22 mouse cellular contexts compared by ENCODE assay signal in genomic region chr1:100887336-100887735, GRCm38 (mm10).
DNase-seq lines count a peak whose midpoint lies in the region; ATAC-seq and TF ChIP-seq lines count a peak whose summit lies in the region.
"Had no signal": no experiment of that assay in that cellular context is flagged by ENCODE, and none has a peak within 500 bp of the region (broad histone marks: within the 10 kb centered on the region; RNA-seq: fewer than 3 reads in every experiment).

No protein-coding gene starts in this region.

- DNase-seq in cerebellum, postnatal 10 days: peak; percentile 4 to 15
- DNase-seq in cerebellum, adult 9-11 months: no peak
- DNase-seq in kidney, adult 2 months: no peak
- DNase-seq in midbrain, postnatal 0 days (ENCODE audit: low spot score): peak; percentile 3
- DNase-seq: adrenal gland, adult 8-10 months; cerebellum, adult 2 months; gastrocnemius, postnatal 14 days; heart, adult 18-20 months; heart, postnatal 14 days; kidney, adult 8-10 months; kidney, postnatal 14 days; thymus, adult 18-20 months; thymus, postnatal 36 days had no signal

- no peaks in the 10 kb centered on the region for H3K36me3 ChIP-seq in kidney, adult 2 months (ENCODE audit: control insufficient read depth, insufficient read depth, low read length)
- H3K36me3 ChIP-seq in kidney, embryonic 16.5 days (ENCODE audit: insufficient read depth, low read length): no peaks in the 10 kb centered on the region
- no peaks in the 10 kb centered on the region for H3K36me3 ChIP-seq in midbrain, postnatal 0 days (ENCODE audit: insufficient read depth, low read length)
- no peaks in the 10 kb centered on the region for H3K36me3 ChIP-seq in midbrain, embryonic 15.5 days (replicated peaks)
- no peaks in the 10 kb centered on the region for H3K36me3 ChIP-seq in forebrain, embryonic 16.5 days (ENCODE audit: control insufficient read depth, insufficient read depth)
- H3K36me3 ChIP-seq: forebrain, embryonic 10.5 days; heart, embryonic 13.5 days; hindbrain, embryonic 12.5 days had no signal

- H3K9ac ChIP-seq in kidney, embryonic 16.5 days (replicated peaks; ENCODE audit: low read length): no peak overlapping the region
- H3K9ac ChIP-seq in midbrain, postnatal 0 days (replicated peaks; ENCODE audit: low read length, poor library complexity, severe bottlenecking): no peak overlapping the region
- no peak overlapping the region for H3K9ac ChIP-seq in midbrain, embryonic 15.5 days
- H3K9ac ChIP-seq in forebrain, embryonic 16.5 days (replicated peaks; ENCODE audit: low read depth, low read length): no peak overlapping the region
- H3K9ac ChIP-seq: heart, embryonic 13.5 days; hindbrain, embryonic 12.5 days had no signal

- no peaks in the 10 kb centered on the region for H3K9me3 ChIP-seq in kidney, embryonic 16.5 days (ENCODE audit: low read length)
- H3K9me3 ChIP-seq in midbrain, postnatal 0 days (ENCODE audit: low read length): no peaks in the 10 kb centered on the region
- H3K9me3 ChIP-seq in midbrain, embryonic 15.5 days: no peaks in the 10 kb centered on the region
- H3K9me3 ChIP-seq in forebrain, embryonic 16.5 days (ENCODE audit: control insufficient read depth, low read length): no peaks in the 10 kb centered on the region
- H3K9me3 ChIP-seq: forebrain, embryonic 10.5 days; heart, embryonic 13.5 days; hindbrain, embryonic 12.5 days had no signal

- H3K4me2 ChIP-seq in kidney, embryonic 16.5 days (replicated peaks; ENCODE audit: low read depth, low read length): no peak overlapping the region
- H3K4me2 ChIP-seq in midbrain, postnatal 0 days (ENCODE audit: low read depth, low read length, poor library complexity, severe bottlenecking): no peak overlapping the region
- H3K4me2 ChIP-seq in midbrain, embryonic 15.5 days: no peak overlapping the region
- no peak overlapping the region for H3K4me2 ChIP-seq in forebrain, embryonic 16.5 days (ENCODE audit: low read length)
- H3K4me2 ChIP-seq: heart, embryonic 13.5 days; hindbrain, embryonic 12.5 days had no signal

- no peak overlapping the region for H3K4me3 ChIP-seq in kidney, adult 2 months (ENCODE audit: insufficient read depth, low read depth, low read length)
- H3K4me3 ChIP-seq in kidney, embryonic 16.5 days (ENCODE audit: low read length): no peak overlapping the region
- no peak overlapping the region for H3K4me3 ChIP-seq in midbrain, postnatal 0 days (ENCODE audit: low read depth, low read length)
- no peak overlapping the region for H3K4me3 ChIP-seq in midbrain, embryonic 15.5 days
- no peak overlapping the region for H3K4me3 ChIP-seq in forebrain, embryonic 16.5 days (replicated peaks; ENCODE audit: low read length)
- H3K4me3 ChIP-seq: forebrain, embryonic 10.5 days; heart, embryonic 13.5 days; hindbrain, embryonic 12.5 days had no signal

- no peaks in the 10 kb centered on the region for H3K4me1 ChIP-seq in kidney, adult 2 months (ENCODE audit: control insufficient read depth, insufficient read depth, low read length)
- no peaks in the 10 kb centered on the region for H3K4me1 ChIP-seq in kidney, embryonic 16.5 days (ENCODE audit: insufficient read depth, low read length)
- no peaks in the 10 kb centered on the region for H3K4me1 ChIP-seq in midbrain, postnatal 0 days (ENCODE audit: insufficient read depth, low read length)
- no peaks in the 10 kb centered on the region for H3K4me1 ChIP-seq in midbrain, embryonic 15.5 days
- H3K4me1 ChIP-seq in forebrain, embryonic 16.5 days (replicated peaks; ENCODE audit: control insufficient read depth, insufficient read depth, low read length): no peaks in the 10 kb centered on the region
- H3K4me1 ChIP-seq: forebrain, embryonic 10.5 days; heart, embryonic 13.5 days; hindbrain, embryonic 12.5 days had no signal

- no peak overlapping the region for H3K27ac ChIP-seq in kidney, adult 2 months (ENCODE audit: insufficient read depth, low read depth, low read length)
- no peak overlapping the region for H3K27ac ChIP-seq in kidney, embryonic 16.5 days (ENCODE audit: low read length)
- no peak overlapping the region for H3K27ac ChIP-seq in midbrain, postnatal 0 days (ENCODE audit: low read depth, low read length)
- H3K27ac ChIP-seq in midbrain, embryonic 15.5 days: no peak overlapping the region
- no peak overlapping the region for H3K27ac ChIP-seq in forebrain, embryonic 16.5 days (ENCODE audit: low read length)
- H3K27ac ChIP-seq: forebrain, embryonic 10.5 days; heart, embryonic 13.5 days; hindbrain, embryonic 12.5 days; macrophage had no signal

- WGBS in kidney, adult 2 months: 39% methylated on average over 2 of the region's 2 CpGs
- 56% methylated on average over 2 of the region's 2 CpGs for WGBS in kidney, embryonic 16.5 days
- WGBS in midbrain, postnatal 0 days: 52% methylated on average over 2 of the region's 2 CpGs
- 63% methylated on average over 2 of the region's 2 CpGs for WGBS in midbrain, embryonic 15.5 days
- 50% methylated on average over 2 of the region's 2 CpGs for WGBS in forebrain, embryonic 16.5 days

- peak; percentile 25; the same call in 1 of the 2 replicates for TF ChIP-seq CTCF in kidney, adult 2 months (conservative IDR thresholded peaks at IDR 0.05; ENCODE audit: insufficient read depth, insufficient read length, low read depth, low read length)
- TF ChIP-seq CTCF in midbrain, postnatal 0 days (IDR thresholded peaks at IDR 0.05): peak; percentile 35

- no peak for ATAC-seq in kidney, embryonic 16.5 days (ENCODE audit: low FRiP score, low TSS enrichment)
- 0 out of 2 replicates have a peak, but pooled peaks have one; percentile 49 for ATAC-seq in midbrain, postnatal 0 days (ENCODE audit: low FRiP score)
- ATAC-seq in midbrain, embryonic 15.5 days (replicated peaks): no peak
- ATAC-seq in forebrain, embryonic 16.5 days: no peak
- ATAC-seq: activated CD4-positive, CD25-positive, alpha-beta regulatory T cell, adult 4 months; Patski had no signal

- H3K27me3 ChIP-seq in kidney, adult 2 months (replicated peaks; ENCODE audit: control insufficient read depth, insufficient read depth, low read length): no peaks in the 10 kb centered on the region
- H3K27me3 ChIP-seq in kidney, embryonic 16.5 days (ENCODE audit: insufficient read depth, low read length): no peaks in the 10 kb centered on the region
- H3K27me3 ChIP-seq in midbrain, postnatal 0 days (ENCODE audit: insufficient read depth, low read length): no peaks in the 10 kb centered on the region
- no peaks in the 10 kb centered on the region for H3K27me3 ChIP-seq in midbrain, embryonic 15.5 days (replicated peaks)
- H3K27me3 ChIP-seq in forebrain, embryonic 16.5 days (replicated peaks; ENCODE audit: control insufficient read depth, insufficient read depth, low read length): no peaks in the 10 kb centered on the region
- H3K27me3 ChIP-seq: heart, embryonic 13.5 days; hindbrain, embryonic 12.5 days; Patski had no signal

- TF ChIP-seq POLR2A in kidney, adult 2 months (IDR thresholded peaks at IDR 0.05; ENCODE audit: low read depth, low read length): no peak

Comparison
In these comparisons a context has a peak if more than half of its experiments do, and no peak if none do; other contexts are left out.
1. DNase-seq: peak in cerebellum, postnatal 10 days (2 of 2) and midbrain, postnatal 0 days (single experiment); none in cerebellum, adult 9-11 months (single experiment) and kidney, adult 2 months (single experiment).